In the genomic region with DNA sequence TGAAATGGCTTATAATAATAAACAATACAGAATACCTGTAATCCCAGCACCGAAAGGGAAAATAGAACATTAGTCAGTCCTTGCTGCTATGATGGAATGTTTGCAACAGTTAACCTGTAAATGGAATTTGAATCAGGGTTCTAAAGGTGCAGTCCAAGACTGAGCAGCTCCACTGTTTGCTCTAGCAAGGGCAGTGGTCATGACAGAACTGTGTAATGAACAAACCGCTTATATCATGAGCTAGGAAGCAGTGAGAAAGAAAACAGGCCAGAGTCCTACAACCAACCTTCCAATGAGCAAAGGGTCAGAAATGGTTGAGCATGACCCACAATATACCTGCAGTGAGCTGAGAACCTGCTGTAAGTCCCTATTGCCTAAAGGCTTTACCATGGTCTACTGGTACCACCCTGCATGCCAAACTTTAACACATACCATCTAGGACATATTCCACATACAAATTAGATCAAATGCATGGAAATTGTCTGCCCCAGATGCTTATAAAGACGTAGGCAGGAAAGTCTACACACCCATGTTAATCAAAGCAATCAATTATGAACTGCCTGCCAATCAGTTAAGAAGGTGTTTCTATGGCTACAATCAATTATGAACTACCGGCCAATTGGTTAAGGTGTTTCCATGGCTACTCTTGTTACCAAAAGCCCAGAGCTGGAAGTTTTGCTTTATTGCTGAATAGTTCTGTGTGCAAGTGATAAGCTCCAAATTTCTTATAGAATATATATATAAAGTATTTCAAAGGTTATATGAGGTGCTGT, we compare ENCODE assay signal across 17 mouse cellular contexts.
"Had no signal": no experiment of that assay in that cellular context is flagged by ENCODE, and none has a peak within 500 bp of the region (broad histone marks: within the 10 kb centered on the region; RNA-seq: fewer than 3 reads in every experiment).

No protein-coding gene starts in this region.

- H3K9me3 ChIP-seq: limb, embryonic 10.5 days; limb, embryonic 13.5 days; lung, embryonic 15.5 days; megakaryocyte, embryonic 14.5 days; midbrain, embryonic 10.5 days; midbrain, embryonic 13.5 days; neural tube, embryonic 13.5 days had no signal

- H3K4me2 ChIP-seq: limb, embryonic 13.5 days; lung, embryonic 15.5 days; midbrain, embryonic 13.5 days; neural tube, embryonic 13.5 days had no signal

- H3K4me3 ChIP-seq: limb, embryonic 10.5 days; limb, embryonic 13.5 days; lung, embryonic 15.5 days; megakaryocyte, embryonic 14.5 days; midbrain, embryonic 10.5 days; midbrain, embryonic 13.5 days; myocyte; neural tube, embryonic 13.5 days had no signal

- H3K4me1 ChIP-seq: limb, embryonic 13.5 days; midbrain, embryonic 10.5 days; midbrain, embryonic 13.5 days; neural tube, embryonic 13.5 days had no signal

- DNase-seq: lung, adult 18-20 months; lung, postnatal 10 days; lung, postnatal 36 days; retina, postnatal 1 day; thymus, adult 18-20 months; thymus, postnatal 36 days had no signal

- ATAC-seq: intestine, postnatal 0 days; midbrain, embryonic 13.5 days; midbrain, embryonic 16.5 days had no signal

- H3K36me3 ChIP-seq: limb, embryonic 10.5 days; limb, embryonic 13.5 days; lung, embryonic 15.5 days; midbrain, embryonic 10.5 days; midbrain, embryonic 13.5 days; neural tube, embryonic 13.5 days had no signal

- H3K27me3 ChIP-seq: limb, embryonic 13.5 days; lung, embryonic 15.5 days; megakaryocyte, embryonic 14.5 days; midbrain, embryonic 13.5 days; neural tube, embryonic 13.5 days had no signal

- H3K27ac ChIP-seq: kidney, postnatal 0 days; limb, embryonic 10.5 days; limb, embryonic 13.5 days; lung, embryonic 15.5 days; midbrain, embryonic 10.5 days; midbrain, embryonic 13.5 days; neural tube, embryonic 13.5 days had no signal

- H3K9ac ChIP-seq: limb, embryonic 13.5 days; lung, embryonic 15.5 days; midbrain, embryonic 13.5 days; neural tube, embryonic 13.5 days had no signal
